Mouse (Mus musculus): ENCODE results near the gene Cd79b. TPM values are rescaled to one million over a fixed set of nuclear protein-coding genes. Genes with fewer than 3 reads are reported as not detected.

Gene Cd79b
- polyA plus RNA-seq, 1 experiment from 2014 or later = 0.95 TPM

GRCm38 (mm10) chr11:106301765-106302164 is 12.8 kb downstream of the Cd79b start, which contains the start of gene Gh:
Gene Gh (minus strand): TSS chr11:106301865.
- Histone ChIP-seq H3K9me3 (replicated peaks) (no peaks in the 10 kb centered on the region), H3K36me3 (no peaks in the 10 kb centered on the region), H3K4me3 (no peak within 1 kb of the TSS), H3K27me3 (replicated peaks) (no peaks in the 10 kb centered on the region), H3K27ac (ENCODE audit: poor library complexity, severe bottlenecking) (no peak within 1 kb of the TSS), H3K4me2 (no peak within 1 kb of the TSS), H3K4me1 (replicated peaks) (no peaks in the 10 kb centered on the region), H3K9ac (no peak within 1 kb of the TSS)
- 69% methylated on average over 9 of the region's 9 CpGs for WGBS
- ATAC-seq (ENCODE audit: insufficient number of reproducible peaks, low FRiP score) = no peak

GRCm38 (mm10) chr11:106291861-106292260 is 22.7 kb downstream of the Cd79b start:
- Histone ChIP-seq H3K27me3 (replicated peaks) (no peaks in the 10 kb centered on the region), H3K4me1 (replicated peaks) (0 out of 2 replicates have a peak, but pooled peaks cover 4% of the 10 kb centered on the region), H3K4me2 (no peak overlapping the region), H3K9ac (no peak overlapping the region), H3K27ac (ENCODE audit: poor library complexity, severe bottlenecking) (no peak overlapping the region), H3K9me3 (replicated peaks) (peaks cover 4% of the 10 kb centered on the region; the same call in 1 of the 2 replicates), H3K4me3 (no peak overlapping the region), H3K36me3 (no peaks in the 10 kb centered on the region)
- ATAC-seq (ENCODE audit: insufficient number of reproducible peaks, low FRiP score) = no peak
- WGBS = 82% methylated on average over 2 of the region's 2 CpGs

GRCm38 (mm10) chr11:106290376-106290775 is 24.2 kb downstream of the Cd79b start:
- no peak for ATAC-seq (ENCODE audit: insufficient number of reproducible peaks, low FRiP score)
- H3K27ac ChIP-seq (ENCODE audit: poor library complexity, severe bottlenecking) = no peak overlapping the region
- H3K36me3 ChIP-seq = no peaks in the 10 kb centered on the region
- WGBS = 90% methylated on average over 5 of the region's 5 CpGs
- no peak overlapping the region for H3K4me3 ChIP-seq
- H3K4me1 ChIP-seq (replicated peaks) = 0 out of 2 replicates have a peak, but pooled peaks cover 4% of the 10 kb centered on the region
- H3K9me3 ChIP-seq (replicated peaks) = peaks cover 4% of the 10 kb centered on the region; the same call in 1 of the 2 replicates
- no peak overlapping the region for H3K9ac ChIP-seq
- no peak overlapping the region for H3K4me2 ChIP-seq
- H3K27me3 ChIP-seq (replicated peaks) = no peaks in the 10 kb centered on the region

GRCm38 (mm10) chr11:106289369-106289768 is 25.2 kb downstream of the Cd79b start:
- no peaks in the 10 kb centered on the region for H3K27me3 ChIP-seq (replicated peaks)
- no peak overlapping the region for H3K4me2 ChIP-seq
- no peaks in the 10 kb centered on the region for H3K36me3 ChIP-seq
- WGBS = 43% methylated on average over 8 of the region's 8 CpGs
- H3K4me1 ChIP-seq (replicated peaks) = 0 out of 2 replicates have a peak, but pooled peaks cover 4% of the 10 kb centered on the region
- peak; percentile 42; the same call in 1 of the 2 replicates for ATAC-seq (ENCODE audit: insufficient number of reproducible peaks, low FRiP score)
- H3K9ac ChIP-seq = no peak overlapping the region
- H3K4me3 ChIP-seq = no peak overlapping the region
- H3K27ac ChIP-seq (ENCODE audit: poor library complexity, severe bottlenecking) = no peak overlapping the region
- peaks cover 4% of the 10 kb centered on the region; the same call in 1 of the 2 replicates for H3K9me3 ChIP-seq (replicated peaks)

- H3K9ac ChIP-seq = no peak overlapping the region
- WGBS = 68% methylated on average over 11 of the region's 11 CpGs
- no peaks in the 10 kb centered on the region for H3K36me3 ChIP-seq
- no peak overlapping the region for H3K27ac ChIP-seq (ENCODE audit: poor library complexity, severe bottlenecking)
- 0 out of 2 replicates have a peak, but pooled peaks cover 4% of the 10 kb centered on the region for H3K4me1 ChIP-seq (replicated peaks)
- ATAC-seq (ENCODE audit: insufficient number of reproducible peaks, low FRiP score) = no peak
- H3K9me3 ChIP-seq (replicated peaks) = no peaks in the 10 kb centered on the region
- no peak overlapping the region for H3K4me3 ChIP-seq
- no peak overlapping the region for H3K4me2 ChIP-seq
- 0 out of 2 replicates have a peak, but pooled peaks cover 6% of the 10 kb centered on the region for H3K27me3 ChIP-seq (replicated peaks)
Observed at GRCm38 (mm10) chr11:106286987-106287386, 27.6 kb downstream of the Cd79b start.

- WGBS = 73% methylated on average over 7 of the region's 7 CpGs
- ATAC-seq (ENCODE audit: insufficient number of reproducible peaks, low FRiP score) = no peak
- Histone ChIP-seq H3K36me3 (no peaks in the 10 kb centered on the region), H3K4me3 (no peak overlapping the region), H3K4me2 (no peak overlapping the region), H3K9ac (no peak overlapping the region), H3K27ac (ENCODE audit: poor library complexity, severe bottlenecking) (no peak overlapping the region), H3K27me3 (replicated peaks) (0 out of 2 replicates have a peak, but pooled peaks cover 6% of the 10 kb centered on the region), H3K4me1 (replicated peaks) (0 out of 2 replicates have a peak, but pooled peaks cover 4% of the 10 kb centered on the region), H3K9me3 (replicated peaks) (no peaks in the 10 kb centered on the region)
Observed at GRCm38 (mm10) chr11:106286206-106286605, 28.4 kb downstream of the Cd79b start.

GRCm38 (mm10) chr11:106284126-106284525 is 30.4 kb downstream of the Cd79b start:
- no peak overlapping the region for H3K27ac ChIP-seq (ENCODE audit: poor library complexity, severe bottlenecking)
- H3K36me3 ChIP-seq = no peaks in the 10 kb centered on the region
- no peaks in the 10 kb centered on the region for H3K4me1 ChIP-seq (replicated peaks)
- H3K4me2 ChIP-seq = no peak overlapping the region
- ATAC-seq (ENCODE audit: insufficient number of reproducible peaks, low FRiP score) = no peak
- no peaks in the 10 kb centered on the region for H3K9me3 ChIP-seq (replicated peaks)
- H3K27me3 ChIP-seq (replicated peaks) = 0 out of 2 replicates have a peak, but pooled peaks cover 6% of the 10 kb centered on the region
- H3K9ac ChIP-seq = no peak overlapping the region
- 69% methylated on average over 8 of the region's 8 CpGs for WGBS
- H3K4me3 ChIP-seq = no peak overlapping the region

GRCm38 (mm10) chr11:106283371-106283770 is 31.2 kb downstream of the Cd79b start:
- 80% methylated on average over 4 of the region's 4 CpGs for WGBS

GRCm38 (mm10) chr11:106282452-106282851 is 32.1 kb downstream of the Cd79b start:
- ATAC-seq (ENCODE audit: insufficient number of reproducible peaks, low FRiP score) = no peak
- H3K27me3 ChIP-seq (replicated peaks) = 0 out of 2 replicates have a peak, but pooled peaks cover 6% of the 10 kb centered on the region
- no peak overlapping the region for H3K27ac ChIP-seq (ENCODE audit: poor library complexity, severe bottlenecking)
- no peaks in the 10 kb centered on the region for H3K9me3 ChIP-seq (replicated peaks)
- no peak overlapping the region for H3K4me2 ChIP-seq
- no peaks in the 10 kb centered on the region for H3K36me3 ChIP-seq
- 73% methylated on average over 6 of the region's 6 CpGs for WGBS
- no peak overlapping the region for H3K4me3 ChIP-seq
- H3K9ac ChIP-seq = no peak overlapping the region
- H3K4me1 ChIP-seq (replicated peaks) = no peaks in the 10 kb centered on the region

More at GRCm38 (mm10) chr11:106283371-106283770, 31.2 kb downstream of the Cd79b start:
- no peak overlapping the region for H3K27ac ChIP-seq (ENCODE audit: poor library complexity, severe bottlenecking)
- H3K4me2 ChIP-seq = no peak overlapping the region
- no peak overlapping the region for H3K4me3 ChIP-seq
- H3K36me3 ChIP-seq = no peaks in the 10 kb centered on the region
- H3K9me3 ChIP-seq (replicated peaks) = no peaks in the 10 kb centered on the region
- H3K27me3 ChIP-seq (replicated peaks) = 0 out of 2 replicates have a peak, but pooled peaks cover 6% of the 10 kb centered on the region
- H3K4me1 ChIP-seq (replicated peaks) = no peaks in the 10 kb centered on the region
- no peak for ATAC-seq (ENCODE audit: insufficient number of reproducible peaks, low FRiP score)
- H3K9ac ChIP-seq = no peak overlapping the region

GRCm38 (mm10) chr11:106276454-106276853 is 38.1 kb downstream of the Cd79b start, which contains the start of gene Tcam1:
Gene Tcam1 (plus strand): TSS chr11:106276672.
- Histone ChIP-seq H3K27ac (ENCODE audit: poor library complexity, severe bottlenecking) (no peak within 1 kb of the TSS), H3K9ac (no peak within 1 kb of the TSS), H3K4me1 (replicated peaks) (peaks cover 10% of the 10 kb centered on the region), H3K4me3 (no peak within 1 kb of the TSS; the same call in 1 of the 2 replicates), H3K4me2 (peak within 1 kb of the TSS; percentile 55), H3K27me3 (replicated peaks) (no peaks in the 10 kb centered on the region), H3K9me3 (replicated peaks) (no peaks in the 10 kb centered on the region), H3K36me3 (no peaks in the 10 kb centered on the region)
- ATAC-seq (ENCODE audit: insufficient number of reproducible peaks, low FRiP score) = peak; percentile 19; the same call in 1 of the 2 replicates
- WGBS = 7% methylated on average over 25 of the region's 25 CpGs

- Histone ChIP-seq H3K36me3 (no peaks in the 10 kb centered on the region), H3K9ac (no peak overlapping the region), H3K9me3 (replicated peaks) (no peaks in the 10 kb centered on the region), H3K27me3 (replicated peaks) (no peaks in the 10 kb centered on the region), H3K4me1 (replicated peaks) (peaks cover 24% of the 10 kb centered on the region), H3K27ac (ENCODE audit: poor library complexity, severe bottlenecking) (no peak overlapping the region), H3K4me2 (no peak overlapping the region), H3K4me3 (no peak overlapping the region)
- WGBS = 87% methylated on average over 7 of the region's 7 CpGs
- ATAC-seq (ENCODE audit: insufficient number of reproducible peaks, low FRiP score) = no peak
Observed at GRCm38 (mm10) chr11:106274971-106275411, 39.6 kb downstream of the Cd79b start.
